Mouse (Mus musculus) embryonic fibroblast, embryonic 13.5 days (primary cell): ENCODE data around the gene Cradd.

ENCODE experiments used
- CTCF ChIP-seq: IDR thresholded peaks from 2 replicates; pipeline ENCODE4 v1.5.1; 2011; ENCODE audit warnings: mild to moderate bottlenecking, control low read depth, low read length, moderate library complexity, borderline replicate concordance; ENCODE audit not compliant: insufficient read depth
- POLR2A ChIP-seq: IDR thresholded peaks from 2 replicates; pipeline ENCODE4 v1.6.1; 2011; ENCODE audit warnings: low read depth, mild to moderate bottlenecking, control low read depth, low read length, moderate library complexity

- TF ChIP-seq CTCF (no peak), POLR2A (no peak)
Observed at GRCm38 (mm10) chr10:95361260-95361841, 37.4 kb upstream of the Cradd start.
